Mouse (Mus musculus) lung, embryonic 14.5 days (tissue): ENCODE measurements around the gene Cpsf6. TPM values are rescaled to one million over a fixed set of nuclear protein-coding genes. Genes with fewer than 3 reads are reported as not detected.

Experiments
- ATAC-seq: fragments of 200-750 bp; cut with Nextera tagmentation; 2 replicates; pipeline ENCODE4 v1.8.0; 2017; ENCODE audit warnings: mild to moderate bottlenecking, moderate TSS enrichment, moderate library complexity; ENCODE audit not compliant: insufficient read depth
- DNase-seq: peaks from one replicate; pipeline ENCODE4 v3.0.0-alpha.2; 2015
- H3K27ac ChIP-seq: fragments of 300-500 bp; sonication (generic); 2 replicates; pipeline ENCODE4 v1.5.1; 2014; ENCODE audit warnings: low read depth, mild to moderate bottlenecking, moderate library complexity
- H3K27me3 ChIP-seq: fragments of 300-500 bp; sonication (generic); 2 replicates; pipeline ENCODE4 v1.6.1; 2014; ENCODE audit warnings: low read length, control low read depth; ENCODE audit not compliant: insufficient read depth
- H3K36me3 ChIP-seq: fragments of 300-500 bp; sonication (generic); 2 replicates; pipeline ENCODE4 v1.6.1; 2014; ENCODE audit warnings: control low read depth; ENCODE audit not compliant: insufficient read depth
- H3K4me1 ChIP-seq: fragments of 300-500 bp; sonication (generic); 2 replicates; pipeline ENCODE4 v1.6.1; 2014; ENCODE audit warnings: antibody characterized with exemption, control low read depth; ENCODE audit not compliant: insufficient read depth
- H3K4me2 ChIP-seq: fragments of 300-500 bp; sonication (generic); 2 replicates; pipeline ENCODE4 v1.6.1; 2014; ENCODE audit warnings: mild to moderate bottlenecking
- H3K4me3 ChIP-seq: fragments of 300-500 bp; sonication (generic); 2 replicates; pipeline ENCODE4 v1.5.1; 2014; ENCODE audit warnings: low read depth, low read length
- H3K9ac ChIP-seq: fragments of 300-500 bp; sonication (generic); 2 replicates; pipeline ENCODE4 v1.6.1; 2014
- H3K9me3 ChIP-seq: fragments of 300-500 bp; sonication (generic); 2 replicates; pipeline ENCODE4 v1.6.1; 2016; ENCODE audit warnings: low read depth, low read length, control low read depth
- CTCF ChIP-seq: IDR thresholded peaks from 2 replicates; pipeline ENCODE4 v1.5.1; 2016; ENCODE audit warnings: antibody characterized with exemption, low read depth
- WGBS: fragments of 180-500 bp; shearing (Covaris S2); extraction: QIAGEN DNeasy Blood & Tissue Kit; methylation state at CpG from one replicate; pipeline ENCODE4 v1.1.7; 2014; 5-methylcytosine and 5-hydroxymethylcytosine counted together
- polyA plus RNA-seq: library from polyadenylated mRNA; unstranded; fragments of >200 nt; fragmentation: Nextera tagmentation; extraction: Ambion mirVana; gene quantifications from 2 replicates; pipeline ENCODE4 v1.2.1, GENCODE M21; 2014

The Cpsf6 gene
- polyA plus RNA-seq, 1 experiment from 2014 or later = 201 TPM

DNA sequence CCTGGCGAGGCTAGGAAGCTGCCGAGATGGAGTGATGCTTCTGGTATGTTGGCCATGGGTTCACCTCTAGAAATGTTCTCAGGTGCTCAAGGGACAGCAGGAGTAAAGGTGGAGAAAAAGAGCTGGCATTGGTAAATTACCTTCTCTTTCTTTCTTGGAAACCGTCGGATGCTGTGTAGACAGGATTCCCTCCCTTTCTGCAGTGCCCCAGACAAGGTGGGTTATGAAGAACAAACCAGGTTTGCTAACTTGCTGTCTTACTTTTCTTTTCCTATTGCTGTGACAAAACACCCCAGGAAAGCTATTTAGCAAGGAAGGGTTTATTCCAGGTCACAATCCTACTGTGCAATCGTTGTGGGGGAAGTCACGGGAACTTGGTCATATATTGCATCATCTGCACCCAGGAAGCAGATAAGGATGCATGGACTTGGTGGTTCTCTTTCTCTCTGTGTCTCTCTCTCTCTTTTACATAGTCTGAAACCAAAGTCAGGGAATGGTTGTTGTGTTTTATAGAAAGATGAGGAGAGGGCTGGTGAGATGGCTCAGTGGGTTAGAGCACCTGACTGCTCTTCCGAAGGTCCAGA lies 32.8 kb upstream of the Cpsf6 start:
- WGBS = 64% methylated on average over 7 of the region's 7 CpGs
- H3K9ac ChIP-seq = no peak overlapping the region
- TF ChIP-seq CTCF = no peak
- no peak overlapping the region for H3K4me2 ChIP-seq
- ATAC-seq = no peak
- no peak overlapping the region for H3K4me3 ChIP-seq
- no peaks in the 10 kb centered on the region for H3K27me3 ChIP-seq
- no peak for DNase-seq
- no peak overlapping the region for H3K27ac ChIP-seq
- H3K4me1 ChIP-seq = peaks cover 5% of the 10 kb centered on the region
- H3K36me3 ChIP-seq = no peaks in the 10 kb centered on the region
- no peaks in the 10 kb centered on the region for H3K9me3 ChIP-seq

DNA sequence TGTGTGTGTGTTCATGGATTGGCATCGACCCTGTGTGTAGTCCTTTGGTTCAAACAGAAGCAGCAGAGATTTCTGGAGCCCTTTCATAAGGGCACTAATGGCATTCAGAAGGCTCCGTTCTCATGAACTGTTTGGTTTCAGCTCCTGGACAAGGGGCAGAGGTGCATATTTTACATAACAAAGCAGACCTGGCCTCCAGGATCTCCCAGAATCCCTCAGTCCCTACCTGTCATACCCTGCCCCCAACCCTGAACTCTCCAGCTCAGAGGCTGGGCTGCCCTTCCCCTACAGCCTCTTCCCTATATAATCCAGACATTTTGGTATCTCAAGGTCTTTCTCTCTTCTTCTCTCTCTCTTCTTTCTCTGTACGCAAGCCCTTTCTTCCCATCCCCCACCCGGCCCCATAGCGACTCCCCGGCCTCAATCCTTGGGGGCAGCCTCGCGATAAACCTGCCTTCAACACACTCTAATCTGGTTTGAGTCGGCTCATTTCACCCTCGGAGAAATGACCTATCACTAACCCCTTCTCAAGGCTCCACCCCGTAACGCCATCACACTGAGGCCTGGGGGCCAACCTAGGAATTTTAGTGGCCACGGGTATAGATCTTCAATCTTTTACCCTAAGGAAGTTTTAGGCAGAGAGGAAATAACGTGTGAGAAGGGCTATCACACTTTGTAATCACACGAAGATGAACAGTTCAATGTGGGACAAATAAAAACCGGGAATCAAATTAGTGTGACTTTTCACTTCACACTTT lies 32.1 kb upstream of the Cpsf6 start:
- Histone ChIP-seq H3K27ac (no peak overlapping the region), H3K4me1 (no peaks in the 10 kb centered on the region), H3K36me3 (no peaks in the 10 kb centered on the region), H3K9ac (no peak overlapping the region), H3K9me3 (no peaks in the 10 kb centered on the region), H3K27me3 (no peaks in the 10 kb centered on the region), H3K4me3 (no peak overlapping the region), H3K4me2 (no peak overlapping the region)
- no peak for TF ChIP-seq CTCF
- WGBS = 19% methylated on average over 16 of the region's 16 CpGs
- DNase-seq = no peak
- no peak for ATAC-seq

DNA sequence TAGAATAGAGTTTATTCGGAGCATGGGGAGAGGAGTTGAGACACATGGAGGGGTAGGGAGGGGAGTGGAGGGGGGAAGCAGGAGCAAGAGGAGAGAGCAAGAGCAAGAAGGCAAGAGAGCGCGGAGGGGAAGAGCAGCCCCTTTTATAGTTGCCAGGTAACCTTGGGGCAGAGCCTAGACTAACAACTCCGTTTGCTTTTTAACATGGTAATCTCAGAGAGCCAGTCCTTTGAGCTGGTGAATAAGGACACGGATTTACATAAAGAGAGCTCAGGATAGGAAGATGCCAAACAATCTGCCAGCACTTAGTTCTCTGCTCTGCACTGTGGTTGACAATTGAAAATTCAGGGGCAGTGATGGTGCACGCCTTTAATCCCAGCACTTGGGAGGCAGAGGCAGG lies 31.3 kb upstream of the Cpsf6 start:
- no peak overlapping the region for H3K4me2 ChIP-seq
- ATAC-seq = no peak
- 63% methylated on average over 6 of the region's 6 CpGs for WGBS

DNA sequence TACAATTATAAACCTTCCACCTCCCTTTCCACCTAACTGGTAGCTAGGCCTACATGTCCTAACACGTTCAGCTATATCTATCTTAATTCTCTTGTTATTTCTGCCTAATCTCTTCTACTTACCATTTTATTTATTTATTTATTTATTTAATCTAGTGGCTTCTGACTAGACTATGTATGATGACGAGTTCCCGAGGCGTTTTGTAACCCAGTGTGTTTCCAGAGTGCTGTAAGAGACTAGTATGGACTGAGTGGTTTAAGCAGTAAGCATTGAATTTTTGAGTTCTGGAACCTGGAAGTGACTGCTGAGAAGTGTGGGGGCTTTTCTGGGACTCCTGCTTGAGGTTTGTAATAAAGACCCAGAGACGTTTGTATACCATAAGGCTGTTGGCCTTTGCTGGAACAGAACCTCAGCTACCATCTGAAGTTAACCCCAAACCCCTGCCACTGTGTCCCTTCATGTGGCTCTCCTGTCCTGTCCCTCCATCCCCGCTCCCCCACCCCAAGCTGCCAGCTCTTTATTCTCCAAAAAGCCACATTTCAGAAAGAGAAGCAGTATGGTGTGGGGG lies 30.8 kb upstream of the Cpsf6 start:
- H3K27me3 ChIP-seq = no peaks in the 10 kb centered on the region
- no peak overlapping the region for H3K4me3 ChIP-seq
- H3K27ac ChIP-seq = no peak overlapping the region
- no peak overlapping the region for H3K4me2 ChIP-seq
- DNase-seq = no peak
- H3K9ac ChIP-seq = no peak overlapping the region
- 82% methylated on average over 6 of the region's 6 CpGs for WGBS
- no peak for TF ChIP-seq CTCF
- no peaks in the 10 kb centered on the region for H3K9me3 ChIP-seq
- no peaks in the 10 kb centered on the region for H3K4me1 ChIP-seq
- no peak for ATAC-seq
- H3K36me3 ChIP-seq = no peaks in the 10 kb centered on the region

More for the DNA sequence above, 31.3 kb upstream of the Cpsf6 start:
- H3K27me3 ChIP-seq = no peaks in the 10 kb centered on the region
- no peak for TF ChIP-seq CTCF
- no peaks in the 10 kb centered on the region for H3K4me1 ChIP-seq
- H3K27ac ChIP-seq = no peak overlapping the region
- no peak overlapping the region for H3K9ac ChIP-seq
- DNase-seq = no peak
- H3K9me3 ChIP-seq = no peaks in the 10 kb centered on the region
- no peak overlapping the region for H3K4me3 ChIP-seq
- H3K36me3 ChIP-seq = no peaks in the 10 kb centered on the region

DNA sequence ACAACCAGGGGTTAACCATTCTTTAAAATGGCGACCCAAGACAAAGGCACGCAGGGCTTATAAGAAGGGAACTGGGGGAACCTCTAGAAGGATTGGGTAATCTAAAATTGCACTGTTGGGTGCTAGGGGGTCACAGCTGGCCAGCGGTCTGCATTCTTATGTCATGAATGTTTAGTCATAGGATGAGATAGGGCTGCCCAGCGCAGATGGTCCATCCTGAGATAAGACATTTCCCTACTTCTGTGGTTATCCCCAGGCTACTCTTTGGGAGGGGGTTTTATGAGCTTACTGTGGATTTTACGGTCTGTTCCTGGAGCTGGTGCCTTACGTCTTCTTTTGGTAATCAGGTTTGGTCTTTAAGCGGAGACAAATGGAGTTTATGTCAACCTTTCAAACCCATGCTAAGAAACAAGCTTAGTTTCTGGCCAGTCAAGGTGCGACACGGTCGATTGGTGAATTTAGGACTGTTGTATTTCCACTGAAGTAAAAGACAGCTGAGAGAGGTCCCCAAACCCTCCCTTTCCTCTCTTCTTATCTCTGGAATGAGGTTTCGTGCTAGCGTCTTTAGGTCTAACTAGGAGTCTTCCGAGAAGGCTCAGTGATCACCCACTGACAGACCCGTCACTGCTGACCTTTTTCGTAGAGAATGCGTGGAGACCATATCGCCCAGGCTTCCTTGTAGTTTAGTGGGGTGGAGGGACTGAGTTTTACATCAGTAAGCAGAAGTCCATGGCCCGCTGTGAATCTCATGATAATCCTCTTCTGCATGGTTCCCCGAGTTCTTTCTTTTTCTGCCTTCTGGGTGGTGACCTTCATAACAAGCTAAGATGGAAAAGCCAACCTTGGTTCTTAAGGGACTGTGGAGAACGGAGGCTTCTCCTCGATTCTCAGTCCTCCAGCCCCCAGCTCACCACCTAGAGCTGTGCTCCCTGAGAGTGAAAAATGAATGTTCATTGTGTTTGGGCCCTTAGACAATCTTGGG lies 29.8 kb upstream of the Cpsf6 start:
- Histone ChIP-seq H3K27ac (no peak overlapping the region), H3K4me2 (no peak overlapping the region), H3K27me3 (no peaks in the 10 kb centered on the region), H3K36me3 (no peaks in the 10 kb centered on the region), H3K9me3 (no peaks in the 10 kb centered on the region), H3K4me3 (no peak overlapping the region), H3K4me1 (no peaks in the 10 kb centered on the region), H3K9ac (no peak overlapping the region)
- TF ChIP-seq CTCF = no peak
- ATAC-seq = no peak
- 66% methylated on average over 21 of the region's 21 CpGs for WGBS
- no peak for DNase-seq

DNA sequence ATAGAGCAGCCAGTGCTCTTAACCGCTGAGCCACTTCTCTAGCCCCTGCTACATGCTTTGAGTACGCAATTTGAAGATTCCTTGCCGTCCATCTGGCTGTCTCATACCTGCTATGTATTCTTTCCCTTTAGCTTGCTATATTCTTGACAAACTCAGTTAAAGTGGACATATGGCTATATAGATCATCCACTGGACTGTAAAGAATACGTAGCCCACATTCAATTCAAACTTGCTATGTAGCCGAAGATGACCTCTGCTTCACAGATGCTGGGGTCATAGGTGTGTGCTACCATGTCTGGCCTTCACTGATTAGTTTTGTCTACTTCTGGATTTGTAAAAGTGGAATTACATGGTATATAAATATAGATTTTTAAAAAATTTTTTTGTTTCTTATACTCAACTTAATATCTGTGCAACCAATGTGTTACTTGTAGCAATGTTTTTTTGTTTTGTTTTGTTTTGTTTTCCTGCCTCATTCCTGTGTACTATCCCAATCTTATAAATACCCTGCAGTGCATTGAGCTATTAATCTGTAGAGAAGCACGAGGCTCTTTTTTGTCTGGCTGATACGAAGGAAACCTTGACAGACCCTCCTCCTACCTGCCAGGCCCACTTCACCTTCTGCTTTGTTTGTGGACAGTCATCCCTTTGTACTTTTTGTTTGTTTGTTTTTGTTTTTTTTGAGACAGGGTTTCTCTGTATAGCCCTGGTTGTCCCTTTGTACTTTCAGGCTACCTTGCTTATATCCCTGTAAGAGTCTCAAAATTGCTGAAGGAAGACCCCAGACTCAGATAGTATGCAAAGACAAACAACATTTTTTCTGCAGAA lies 28.9 kb upstream of the Cpsf6 start:
- Histone ChIP-seq H3K27me3 (no peaks in the 10 kb centered on the region), H3K4me3 (no peak overlapping the region), H3K27ac (no peak overlapping the region), H3K4me1 (no peaks in the 10 kb centered on the region), H3K4me2 (no peak overlapping the region), H3K9me3 (no peaks in the 10 kb centered on the region), H3K36me3 (no peaks in the 10 kb centered on the region), H3K9ac (no peak overlapping the region)
- TF ChIP-seq CTCF = no peak
- DNase-seq (no peak), ATAC-seq (no peak)
- WGBS = 77% methylated on average over 7 of the region's 7 CpGs
